Comparison of ENCODE assay signal across 7 mouse cellular contexts in genomic region chr14:100283411-100284118, GRCm38 (mm10). TPM values are rescaled to one million over a fixed set of nuclear protein-coding genes. Genes with fewer than 3 reads are reported as not detected.
A peak's percentile ranks its signal among the peaks of the same experiment; 100 is the strongest.
DNase-seq lines count a peak whose midpoint lies in the region; ATAC-seq and TF ChIP-seq lines count a peak whose summit lies in the region.

No protein-coding gene starts in this region.

- in situ Hi-C loops in CH12.LX (cut with MboI; ENCODE audit: low pct_ligation_motif_present, low pct_unique_long_range_greater_than_20kb, low sequenced_read_pairs) = no loop called here

- peak overlapping the region; percentile 72 for H3K4me2 ChIP-seq in CH12.LX (ENCODE audit: insufficient read depth, low read depth, poor library complexity, severe bottlenecking)
- peak overlapping the region; percentile 74 for H3K4me2 ChIP-seq in embryonic facial prominence, embryonic 14.5 days (ENCODE audit: low read depth, low read length)
- H3K4me2 ChIP-seq in midbrain, embryonic 15.5 days = peak overlapping the region; percentile 88

- under 1% methylated on average over 27 of the region's 27 CpGs for WGBS in embryonic facial prominence, embryonic 14.5 days
- under 1% methylated on average over 27 of the region's 27 CpGs for WGBS in midbrain, embryonic 15.5 days

- no peak for TF ChIP-seq POLR2A in CH12.LX (IDR thresholded peaks at IDR 0.05; ENCODE audit: low read depth, low read length)

- H3K79me2 ChIP-seq in CH12.LX (replicated peaks; ENCODE audit: control insufficient read depth, extremely low read depth, insufficient read depth, poor library complexity, severe bottlenecking) = peaks cover 10% of the 10 kb centered on the region

- no peak for TF ChIP-seq RAD21 in CH12.LX (IDR thresholded peaks at IDR 0.05; ENCODE audit: low read depth, low read length)

- peak overlapping the region; percentile 57 to 67 (median 57) for H3K4me3 ChIP-seq in CH12.LX (replicated peaks in 1 of 3; ENCODE audit: low read depth in 2 of 3, low read length in 2 of 3, poor library complexity in 1 of 3)
- peak overlapping the region; percentile 66 for H3K4me3 ChIP-seq in embryonic facial prominence, embryonic 14.5 days (ENCODE audit: low read depth, low read length)
- H3K4me3 ChIP-seq in midbrain, embryonic 15.5 days = peak overlapping the region; percentile 56

- peak overlapping the region; percentile 71 for H3K9ac ChIP-seq in CH12.LX (ENCODE audit: insufficient read depth, low read depth)
- H3K9ac ChIP-seq in embryonic facial prominence, embryonic 14.5 days (ENCODE audit: low read depth, low read length) = peak overlapping the region; percentile 79
- H3K9ac ChIP-seq in midbrain, embryonic 15.5 days = peak overlapping the region; percentile 76

- H3K36me3 ChIP-seq in CH12.LX (replicated peaks in 1 of 2; ENCODE audit: control insufficient read depth in 1 of 2, insufficient read depth in 1 of 2, low read length in 1 of 2) = peaks cover 2 to 5% of the 10 kb centered on the region in 2 experiments
- 0 out of 2 replicates have a peak, but pooled peaks cover 4% of the 10 kb centered on the region for H3K36me3 ChIP-seq in embryonic facial prominence, embryonic 14.5 days (ENCODE audit: control insufficient read depth, insufficient read depth, low read length)
- no peaks in the 10 kb centered on the region for H3K36me3 ChIP-seq in midbrain, embryonic 15.5 days (replicated peaks)

- ATAC-seq in embryonic facial prominence, embryonic 14.5 days (ENCODE audit: low read depth) = no peak
- ATAC-seq in midbrain, embryonic 15.5 days (replicated peaks) = peak; percentile 10; the same call in 1 of the 2 replicates

- TF ChIP-seq EP300 in CH12.LX (IDR thresholded peaks at IDR 0.05; ENCODE audit: low read length) = no peak

- dilution Hi-C loops in CH12.LX (cut with MboI; ENCODE audit: extremely low pct_ligation_motif_present, extremely low pct_unique_long_range_greater_than_20kb, low sequenced_read_pairs) = no loop called here

- no peak for TF ChIP-seq CTCF in CH12.LX (conservative IDR thresholded peaks at IDR 0.05 in 1 of 2, IDR thresholded peaks at IDR 0.05 in 1 of 2; ENCODE audit: low read depth in 2 of 2, low read length in 2 of 2)

- intact Hi-C loops in heart, postnatal 14 days (cut with DNase I) = loop anchor here (2.0 to 5.0 kb wide), 4 partner anchors 49 to 1009 kb away; no protein-coding TSS in a partner anchor
- intact Hi-C loops in left cerebral cortex, postnatal 10 days (cut with DNase I) = loop anchor here (5.0 to 10.0 kb wide), 6 partner anchors 71 to 1091 kb away; no protein-coding TSS in a partner anchor

- peaks cover 2 to 31% of the 10 kb centered on the region in 2 experiments; a peak in 2 of 4 replicates for H3K4me1 ChIP-seq in CH12.LX (ENCODE audit: control insufficient read depth in 1 of 2, insufficient read depth in 2 of 2)
- peaks cover 16% of the 10 kb centered on the region for H3K4me1 ChIP-seq in embryonic facial prominence, embryonic 14.5 days (ENCODE audit: control insufficient read depth, insufficient read depth, low read length)
- peaks cover 36% of the 10 kb centered on the region for H3K4me1 ChIP-seq in midbrain, embryonic 15.5 days

- peaks cover 6% of the 10 kb centered on the region for H3K27me3 ChIP-seq in CH12.LX (replicated peaks)
- H3K27me3 ChIP-seq in embryonic facial prominence, embryonic 14.5 days (replicated peaks; ENCODE audit: control insufficient read depth, insufficient read depth, low read length) = no peaks in the 10 kb centered on the region
- H3K27me3 ChIP-seq in midbrain, embryonic 15.5 days (replicated peaks) = no peaks in the 10 kb centered on the region

- H3K9me3 ChIP-seq in CH12.LX (replicated peaks; ENCODE audit: low read length) = peaks cover 3% of the 10 kb centered on the region
- peaks cover 8% of the 10 kb centered on the region; the same call in 1 of the 2 replicates for H3K9me3 ChIP-seq in embryonic facial prominence, embryonic 14.5 days (ENCODE audit: control insufficient read depth, low read length)
- no peaks in the 10 kb centered on the region for H3K9me3 ChIP-seq in midbrain, embryonic 15.5 days

- no peak overlapping the region for H3K27ac ChIP-seq in CH12.LX (ENCODE audit: insufficient read depth, low read depth)
- peak overlapping the region; percentile 95 for H3K27ac ChIP-seq in embryonic facial prominence, embryonic 14.5 days (replicated peaks; ENCODE audit: low read depth, low read length)
- peak overlapping the region; percentile 98 for H3K27ac ChIP-seq in midbrain, embryonic 15.5 days

- DNase-seq in CH12.LX (ENCODE audit: extremely low read depth) = no peak
- DNase-seq in adrenal gland, adult 8-10 months = peak; percentile 23
- DNase-seq in embryonic facial prominence, embryonic 14.5 days (ENCODE audit: low spot score) = peak; percentile 76
- DNase-seq in heart, postnatal 14 days = peak; percentile 30 to 43
- DNase-seq in left cerebral cortex, postnatal 10 days (ENCODE audit: extremely low spot score in 1 of 2, low spot score in 2 of 2) = peak; percentile 11 to 71
- DNase-seq in yolk sac, embryonic 10.5 days (ENCODE audit: low spot score) = peak; percentile 27

TF ChIP-seq in CH12.LX, 34 proteins besides CTCF, POLR2A, EP300 and RAD21:
- TF ChIP-seq MEF2A (IDR thresholded peaks at IDR 0.05; ENCODE audit: borderline replicate concordance, low read depth, low read length) (no peak), UBTF (IDR thresholded peaks at IDR 0.05; ENCODE audit: low read depth, low read length) (0 out of 2 replicates have a peak, but pooled peaks have one; percentile 34), MAZ (IDR thresholded peaks at IDR 0.05; ENCODE audit: low read depth, low read length) (no peak), USF1 (IDR thresholded peaks at IDR 0.05; ENCODE audit: low read depth, low read length) (no peak), PAX5 (IDR thresholded peaks at IDR 0.05; ENCODE audit: low read length) (no peak), SIN3A (IDR thresholded peaks at IDR 0.05; ENCODE audit: low read length) (no peak)

RNA-seq across cellular contexts. Expression of gene Klf12, which starts 0.9 kb away (rescaled TPM):
- total RNA-seq in CH12.LX (2012; rRNA removed) (5.6 and 8.6 TPM in 2 replicates), CH12.LX (2014; rRNA removed) (3.3 TPM in 2 replicates)
- 7.6 and 9.7 TPM in 2 replicates for polyA plus RNA-seq in CH12.LX (2012; ENCODE audit: insufficient read length, low read depth)
- total RNA-seq in adrenal gland, adult 8-10 months (2022) = 10 to 100 TPM; 23.8 to 38.4 (median 26.1) TPM
- polyA plus RNA-seq in embryonic facial prominence, embryonic 14.5 days (2014; fragmentation: Nextera tagmentation; extraction: Ambion mirVana) = 16.4 and 17.7 TPM in 2 replicates
- total RNA-seq in heart, postnatal 14 days (2021) = 10 to 100 TPM; 14.9 to 16.7 TPM
- total RNA-seq in left cerebral cortex, postnatal 10 days (2021) = 10 to 100 TPM; 40.2 to 41.2 TPM
- polyA plus RNA-seq in midbrain, embryonic 15.5 days (2015; fragmentation: Nextera tagmentation; extraction: Ambion mirVana) = 59.9 and 61.3 TPM in 2 replicates
